Mouse (Mus musculus): Measurements from ENCODE around the gene Auts2. TPM values are rescaled to one million over a fixed set of nuclear protein-coding genes. Genes with fewer than 3 reads are reported as not detected.

Auts2 gene
- polyA plus RNA-seq, 1 experiment = 0.01 TPM

DNA sequence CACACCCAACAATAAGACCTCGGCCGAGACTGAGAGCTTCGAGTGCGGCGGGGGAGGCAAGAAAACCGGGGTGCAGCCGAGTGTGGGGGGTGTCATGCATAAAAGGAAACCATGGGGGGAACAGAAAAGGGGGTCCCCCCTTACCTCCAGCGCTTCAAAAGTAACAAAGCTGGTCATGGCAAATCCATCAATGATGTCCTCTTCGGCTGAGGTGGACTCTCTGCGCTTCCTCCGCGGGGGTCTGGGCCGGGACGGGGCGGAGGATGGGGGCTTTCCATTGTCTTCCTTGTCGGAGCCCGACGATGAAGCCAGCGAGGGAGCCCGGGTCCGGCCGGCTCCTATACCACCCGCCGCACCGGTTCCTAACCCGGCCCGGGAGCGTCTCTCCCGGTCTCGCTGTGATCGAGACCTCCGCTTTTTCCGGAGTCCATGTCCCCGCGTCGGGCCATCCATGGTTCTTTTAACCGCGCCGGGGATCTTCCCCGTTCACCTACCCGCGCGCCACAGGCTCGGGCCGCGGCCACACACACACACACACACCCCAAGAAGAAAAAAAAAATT is 1.7 kb downstream of the Auts2 start:
- H3K36me3 ChIP-seq (ENCODE audit: control insufficient read depth) = no peaks in the 10 kb centered on the region
- no peaks in the 10 kb centered on the region for H3K9me3 ChIP-seq (ENCODE audit: control insufficient read depth, low read length)
- TF ChIP-seq TAL1 (IDR thresholded peaks at IDR 0.05; ENCODE audit: low read length) (no peak), GATA1 (IDR thresholded peaks at IDR 0.05; ENCODE audit: low read length) (no peak)
- H3K27me3 ChIP-seq (ENCODE audit: control insufficient read depth) = peaks cover 49% of the 10 kb centered on the region
- H3K4me3 ChIP-seq (replicated peaks) = peak overlapping the region; percentile 46
- H3K4me1 ChIP-seq (ENCODE audit: control insufficient read depth) = no peaks in the 10 kb centered on the region

- Histone ChIP-seq H3K36me3 (ENCODE audit: control insufficient read depth) (no peaks in the 10 kb centered on the region), H3K9me3 (ENCODE audit: control insufficient read depth, low read length) (no peaks in the 10 kb centered on the region), H3K4me1 (ENCODE audit: control insufficient read depth) (no peaks in the 10 kb centered on the region), H3K4me3 (replicated peaks) (peak overlapping the region; percentile 46), H3K27me3 (ENCODE audit: control insufficient read depth) (peaks cover 49% of the 10 kb centered on the region)
- TF ChIP-seq GATA1 (IDR thresholded peaks at IDR 0.05; ENCODE audit: low read length) = no peak
- no peak for TF ChIP-seq TAL1 (IDR thresholded peaks at IDR 0.05; ENCODE audit: low read length)
Measured at GRCm38 (mm10) chr5:132540841-132541311, 2.3 kb downstream of the Auts2 start.

DNA sequence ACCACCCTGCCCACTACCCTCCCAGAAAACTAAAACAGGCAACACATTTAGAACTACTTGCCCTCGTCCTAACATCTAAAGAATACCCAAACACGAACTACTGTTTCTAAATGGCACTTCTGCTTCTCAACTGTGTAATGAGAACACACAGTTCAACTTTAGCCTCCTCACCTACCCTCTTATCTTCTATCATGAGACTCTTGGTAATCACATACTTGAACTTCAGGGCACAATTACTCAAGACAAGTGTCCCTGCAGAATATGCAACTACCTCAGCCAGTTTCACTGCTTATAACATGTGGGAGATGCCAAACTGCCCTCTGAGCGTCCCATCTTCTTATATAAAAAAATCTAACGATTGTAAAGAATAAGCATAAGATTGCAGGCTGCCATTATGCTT is 5.7 kb downstream of the Auts2 start:
- H3K9me3 ChIP-seq (ENCODE audit: control insufficient read depth, low read length) = no peaks in the 10 kb centered on the region
- H3K36me3 ChIP-seq (ENCODE audit: control insufficient read depth) = no peaks in the 10 kb centered on the region
- H3K4me3 ChIP-seq (replicated peaks) = no peak overlapping the region
- H3K4me1 ChIP-seq (ENCODE audit: control insufficient read depth) = no peaks in the 10 kb centered on the region
- H3K27me3 ChIP-seq (ENCODE audit: control insufficient read depth) = peaks cover 27% of the 10 kb centered on the region
- TF ChIP-seq GATA1 (IDR thresholded peaks at IDR 0.05; ENCODE audit: low read length) = no peak
- no peak for TF ChIP-seq TAL1 (IDR thresholded peaks at IDR 0.05; ENCODE audit: low read length)

GRCm38 (mm10) chr5:132526395-132526794 is 16.7 kb downstream of the Auts2 start:
- Histone ChIP-seq H3K4me3 (replicated peaks) (no peak overlapping the region), H3K36me3 (ENCODE audit: control insufficient read depth) (no peaks in the 10 kb centered on the region), H3K4me1 (ENCODE audit: control insufficient read depth) (no peaks in the 10 kb centered on the region), H3K9me3 (ENCODE audit: control insufficient read depth, low read length) (no peaks in the 10 kb centered on the region), H3K27me3 (ENCODE audit: control insufficient read depth) (no peaks in the 10 kb centered on the region)
- TF ChIP-seq GATA1 (IDR thresholded peaks at IDR 0.05; ENCODE audit: low read length) = no peak
- no peak for TF ChIP-seq TAL1 (IDR thresholded peaks at IDR 0.05; ENCODE audit: low read length)

GRCm38 (mm10) chr5:132521358-132521873 is 21.7 kb downstream of the Auts2 start:
- Histone ChIP-seq H3K9me3 (ENCODE audit: control insufficient read depth, low read length) (no peaks in the 10 kb centered on the region), H3K27me3 (ENCODE audit: control insufficient read depth) (no peaks in the 10 kb centered on the region), H3K36me3 (ENCODE audit: control insufficient read depth) (no peaks in the 10 kb centered on the region), H3K4me1 (ENCODE audit: control insufficient read depth) (no peaks in the 10 kb centered on the region), H3K4me3 (replicated peaks) (no peak overlapping the region)
- TF ChIP-seq TAL1 (IDR thresholded peaks at IDR 0.05; ENCODE audit: low read length) (no peak), GATA1 (IDR thresholded peaks at IDR 0.05; ENCODE audit: low read length) (no peak)

- Histone ChIP-seq H3K4me1 (ENCODE audit: control insufficient read depth) (no peaks in the 10 kb centered on the region), H3K4me3 (replicated peaks) (no peak overlapping the region), H3K36me3 (ENCODE audit: control insufficient read depth) (no peaks in the 10 kb centered on the region), H3K9me3 (ENCODE audit: control insufficient read depth, low read length) (no peaks in the 10 kb centered on the region), H3K27me3 (ENCODE audit: control insufficient read depth) (no peaks in the 10 kb centered on the region)
- TF ChIP-seq GATA1 (IDR thresholded peaks at IDR 0.05; ENCODE audit: low read length) (no peak), TAL1 (IDR thresholded peaks at IDR 0.05; ENCODE audit: low read length) (no peak)
Measured at GRCm38 (mm10) chr5:132517879-132518278, 25.3 kb downstream of the Auts2 start.

DNA sequence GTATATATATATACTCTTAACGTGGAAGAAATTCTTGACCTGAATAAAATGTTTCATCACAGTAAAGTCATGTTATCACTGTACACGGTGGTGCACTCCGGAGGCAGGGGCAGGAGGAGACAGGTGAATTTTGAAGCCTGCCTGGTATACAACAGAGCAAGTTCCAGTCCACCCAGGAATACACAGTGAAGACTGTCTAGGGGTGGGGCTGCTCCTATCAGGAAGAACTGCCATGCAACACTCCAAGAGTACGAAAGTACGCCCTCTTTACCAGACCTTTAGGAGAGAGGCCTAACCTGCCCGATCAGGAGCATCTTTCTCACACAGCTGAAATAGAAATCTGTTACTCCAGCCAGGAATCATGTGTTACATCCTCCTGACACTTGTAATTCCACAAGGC is 28.6 kb downstream of the Auts2 start:
- Histone ChIP-seq H3K9me3 (ENCODE audit: control insufficient read depth, low read length) (no peaks in the 10 kb centered on the region), H3K4me1 (ENCODE audit: control insufficient read depth) (no peaks in the 10 kb centered on the region), H3K36me3 (ENCODE audit: control insufficient read depth) (no peaks in the 10 kb centered on the region), H3K4me3 (replicated peaks) (no peak overlapping the region), H3K27me3 (ENCODE audit: control insufficient read depth) (no peaks in the 10 kb centered on the region)
- TF ChIP-seq GATA1 (IDR thresholded peaks at IDR 0.05; ENCODE audit: low read length) (no peak), TAL1 (IDR thresholded peaks at IDR 0.05; ENCODE audit: low read length) (no peak)

DNA sequence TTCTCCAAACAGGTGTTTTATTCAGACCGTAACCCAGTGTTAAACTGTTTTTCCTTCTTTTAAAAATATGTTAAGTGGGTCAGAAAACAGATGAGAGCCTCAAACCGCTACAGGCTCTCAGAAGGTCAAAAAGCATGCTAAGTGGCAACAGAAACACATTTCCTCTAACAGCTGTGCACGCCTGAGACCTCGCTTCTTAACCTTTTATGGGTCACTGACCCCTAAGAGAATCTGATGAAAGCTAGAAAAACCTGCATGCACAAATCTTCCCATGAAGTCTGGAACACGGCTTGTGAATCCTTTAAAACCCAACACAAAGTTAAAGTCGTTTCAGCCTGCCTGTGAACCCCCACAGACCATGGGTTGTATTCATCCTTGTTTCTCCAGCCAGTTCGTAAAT is 29.9 kb downstream of the Auts2 start:
- Histone ChIP-seq H3K36me3 (ENCODE audit: control insufficient read depth) (no peaks in the 10 kb centered on the region), H3K27me3 (ENCODE audit: control insufficient read depth) (no peaks in the 10 kb centered on the region), H3K4me1 (ENCODE audit: control insufficient read depth) (no peaks in the 10 kb centered on the region), H3K9me3 (ENCODE audit: control insufficient read depth, low read length) (no peaks in the 10 kb centered on the region), H3K4me3 (replicated peaks) (no peak overlapping the region)
- TF ChIP-seq GATA1 (IDR thresholded peaks at IDR 0.05; ENCODE audit: low read length) (no peak), TAL1 (IDR thresholded peaks at IDR 0.05; ENCODE audit: low read length) (no peak)

DNA sequence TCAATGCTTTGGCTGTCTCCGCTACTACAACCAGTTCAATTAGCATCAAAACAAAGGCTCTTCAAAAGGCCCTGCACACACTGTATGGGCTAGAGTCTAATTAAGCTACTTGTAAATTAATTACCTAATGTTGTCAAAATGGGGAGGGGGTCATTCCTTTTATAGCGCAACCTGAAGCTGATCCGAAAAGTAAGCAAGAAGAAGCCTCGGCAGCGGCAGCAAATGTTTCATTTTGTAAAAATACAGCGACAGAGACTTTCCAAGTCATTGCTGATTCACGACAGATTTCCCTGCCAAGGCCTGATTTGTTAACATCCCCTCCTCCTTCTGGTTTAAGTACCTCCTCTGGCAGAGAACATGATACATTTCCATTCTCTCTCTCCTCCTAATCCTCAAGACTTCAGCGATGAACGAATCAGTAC is 33.7 kb downstream of the Auts2 start:
- no peak overlapping the region for H3K4me3 ChIP-seq (replicated peaks)
- no peaks in the 10 kb centered on the region for H3K27me3 ChIP-seq (ENCODE audit: control insufficient read depth)
- H3K36me3 ChIP-seq (ENCODE audit: control insufficient read depth) = no peaks in the 10 kb centered on the region
- H3K4me1 ChIP-seq (ENCODE audit: control insufficient read depth) = no peaks in the 10 kb centered on the region
- TF ChIP-seq TAL1 (IDR thresholded peaks at IDR 0.05; ENCODE audit: low read length) (no peak), GATA1 (IDR thresholded peaks at IDR 0.05; ENCODE audit: low read length) (no peak)
- H3K9me3 ChIP-seq (ENCODE audit: control insufficient read depth, low read length) = no peaks in the 10 kb centered on the region

GRCm38 (mm10) chr5:132504893-132505292 is 38.3 kb downstream of the Auts2 start:
- Histone ChIP-seq H3K9me3 (ENCODE audit: control insufficient read depth, low read length) (no peaks in the 10 kb centered on the region), H3K27me3 (ENCODE audit: control insufficient read depth) (no peaks in the 10 kb centered on the region), H3K4me1 (ENCODE audit: control insufficient read depth) (no peaks in the 10 kb centered on the region), H3K4me3 (replicated peaks) (no peak overlapping the region), H3K36me3 (ENCODE audit: control insufficient read depth) (no peaks in the 10 kb centered on the region)
- TF ChIP-seq TAL1 (IDR thresholded peaks at IDR 0.05; ENCODE audit: low read length) (no peak), GATA1 (IDR thresholded peaks at IDR 0.05; ENCODE audit: low read length) (no peak)
